Mouse (Mus musculus) heart, postnatal 0 days (tissue): ENCODE measurements around the gene Fign. TPM values are rescaled to one million over a fixed set of nuclear protein-coding genes. Genes with fewer than 3 reads are reported as not detected.

Experiments used
- ATAC-seq: fragments of 200-750 bp; cut with Nextera tagmentation; 2 replicates; pipeline ENCODE4 v1.8.0; 2017; ENCODE audit warnings: low read depth, moderate number of reproducible peaks, moderate library complexity; ENCODE audit not compliant: insufficient read depth
- DNase-seq: peaks from one replicate; pipeline ENCODE4 v3.0.0-alpha.2; 2016; ENCODE audit warnings: low spot score
- H3K27ac ChIP-seq: fragments of 300-500 bp; sonication (generic); 2 replicates; pipeline ENCODE4 v1.5.1; 2014; ENCODE audit warnings: low read depth, mild to moderate bottlenecking
- H3K27me3 ChIP-seq: fragments of 300-500 bp; sonication (generic); 2 replicates; pipeline ENCODE4 v1.6.1; 2014; ENCODE audit warnings: low read length, mixed read lengths; ENCODE audit not compliant: control insufficient read depth, insufficient read depth
- H3K36me3 ChIP-seq: fragments of 300-500 bp; sonication (generic); replicated peaks from 2 replicates; pipeline ENCODE4 v1.6.1; 2014; ENCODE audit warnings: low read length, mixed read lengths; ENCODE audit not compliant: control insufficient read depth, insufficient read depth
- H3K4me1 ChIP-seq: fragments of 300-500 bp; sonication (generic); 2 replicates; pipeline ENCODE4 v1.6.1; 2014; ENCODE audit warnings: antibody characterized with exemption; ENCODE audit not compliant: control insufficient read depth, insufficient read depth
- H3K4me2 ChIP-seq: fragments of 300-500 bp; sonication (generic); 2 replicates; pipeline ENCODE4 v1.6.1; 2014; ENCODE audit warnings: low read depth, mild to moderate bottlenecking, low read length, moderate library complexity
- H3K4me3 ChIP-seq: fragments of 300-500 bp; sonication (generic); 2 replicates; pipeline ENCODE4 v1.5.1; 2014; ENCODE audit warnings: low read depth, low read length
- H3K9ac ChIP-seq: fragments of 300-500 bp; sonication (generic); replicated peaks from 2 replicates; pipeline ENCODE4 v1.6.1; 2014; ENCODE audit warnings: low read depth, low read length, mixed read lengths
- H3K9me3 ChIP-seq: fragments of 300-500 bp; sonication (generic); replicated peaks from 2 replicates; pipeline ENCODE4 v1.6.1; 2016; ENCODE audit warnings: low read length; ENCODE audit not compliant: control insufficient read depth
- CTCF ChIP-seq: IDR thresholded peaks from 2 replicates; pipeline ENCODE4 v1.5.1; 2016; ENCODE audit warnings: antibody characterized with exemption, control low read depth, low read depth
- EP300 ChIP-seq: IDR thresholded peaks from 2 replicates; pipeline ENCODE4 v1.6.1; 2016; ENCODE audit warnings: antibody characterized with exemption, low read depth
- WGBS: fragments of 180-500 bp; shearing (Covaris S2); extraction: QIAGEN DNeasy Blood & Tissue Kit; methylation state at CpG from one replicate; pipeline ENCODE4 v1.1.7; 2014; 5-methylcytosine and 5-hydroxymethylcytosine counted together
- polyA plus RNA-seq: library from polyadenylated mRNA; unstranded; fragments of >200 nt; fragmentation: Nextera tagmentation; extraction: Ambion mirVana; gene quantifications from 2 replicates; pipeline ENCODE4 v1.2.1, GENCODE M21; 2015
- total RNA-seq: library from RNA; depleted of rRNA; stranded (reverse); fragments of >200 nt; gene quantifications from 2 replicates; pipeline ENCODE4 v1.2.3, GENCODE M21; 2014; ENCODE audit warnings: low replicate concordance

Fign gene
- total and polyA plus RNA-seq, 2 experiments from 2014 or later: 5.2 to 6.4 TPM

DNA sequence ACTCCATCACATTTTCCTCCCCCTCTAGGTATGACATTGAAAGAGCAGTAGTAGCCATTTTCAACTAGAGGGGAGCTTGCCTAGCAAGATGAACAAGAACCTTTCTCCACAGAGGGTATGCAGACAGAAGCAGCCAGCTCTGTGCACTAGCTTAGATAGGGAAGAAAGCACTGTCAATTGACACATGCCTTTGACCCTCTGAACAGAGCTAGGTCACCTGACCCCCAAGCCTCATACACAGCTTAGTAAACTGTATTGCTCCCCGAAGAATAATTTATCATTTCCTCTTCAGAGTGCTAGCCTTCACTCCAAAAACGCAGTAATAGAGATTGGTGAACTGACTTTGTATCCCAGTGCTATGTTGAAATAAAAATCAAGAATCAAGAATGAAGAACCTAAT lies 49.7 kb downstream of the Fign start:
- H3K36me3 ChIP-seq: no peaks in the 10 kb centered on the region
- TF ChIP-seq EP300 (no peak), CTCF (no peak)
- no peaks in the 10 kb centered on the region for H3K9me3 ChIP-seq
- no peak overlapping the region for H3K4me3 ChIP-seq
- 0 out of 2 replicates have a peak overlapping the region, but pooled peaks have one; percentile 20 for H3K27ac ChIP-seq
- DNase-seq (no peak), ATAC-seq (no peak)
- H3K4me1 ChIP-seq: peaks cover 42% of the 10 kb centered on the region
- no peaks in the 10 kb centered on the region for H3K27me3 ChIP-seq
- no peak overlapping the region for H3K9ac ChIP-seq
- 72% methylated on average over 2 of the region's 2 CpGs for WGBS
- H3K4me2 ChIP-seq: no peak overlapping the region

GRCm38 (mm10) chr2:64043099-64043498 lies 54.7 kb downstream of the Fign start:
- no peak overlapping the region for H3K4me3 ChIP-seq
- ATAC-seq: no peak
- H3K27ac ChIP-seq: no peak overlapping the region
- no peak overlapping the region for H3K4me2 ChIP-seq
- 49% methylated on average over 3 of the region's 3 CpGs for WGBS
- H3K27me3 ChIP-seq: no peaks in the 10 kb centered on the region
- H3K9me3 ChIP-seq: no peaks in the 10 kb centered on the region
- no peak for TF ChIP-seq EP300
- no peak for TF ChIP-seq CTCF
- peaks cover 31% of the 10 kb centered on the region for H3K4me1 ChIP-seq
- H3K9ac ChIP-seq: no peak overlapping the region
- H3K36me3 ChIP-seq: no peaks in the 10 kb centered on the region
- DNase-seq: no peak

GRCm38 (mm10) chr2:64035393-64035792 lies 62.4 kb downstream of the Fign start:
- Histone ChIP-seq H3K27me3 (no peaks in the 10 kb centered on the region), H3K4me1 (no peaks in the 10 kb centered on the region), H3K4me2 (no peak overlapping the region), H3K27ac (no peak overlapping the region), H3K9me3 (no peaks in the 10 kb centered on the region), H3K9ac (no peak overlapping the region), H3K36me3 (no peaks in the 10 kb centered on the region), H3K4me3 (no peak overlapping the region)
- DNase-seq (no peak), ATAC-seq (no peak)
- TF ChIP-seq CTCF: no peak
- TF ChIP-seq EP300: no peak
- WGBS: 27% methylated on average over 3 of the region's 3 CpGs

DNA sequence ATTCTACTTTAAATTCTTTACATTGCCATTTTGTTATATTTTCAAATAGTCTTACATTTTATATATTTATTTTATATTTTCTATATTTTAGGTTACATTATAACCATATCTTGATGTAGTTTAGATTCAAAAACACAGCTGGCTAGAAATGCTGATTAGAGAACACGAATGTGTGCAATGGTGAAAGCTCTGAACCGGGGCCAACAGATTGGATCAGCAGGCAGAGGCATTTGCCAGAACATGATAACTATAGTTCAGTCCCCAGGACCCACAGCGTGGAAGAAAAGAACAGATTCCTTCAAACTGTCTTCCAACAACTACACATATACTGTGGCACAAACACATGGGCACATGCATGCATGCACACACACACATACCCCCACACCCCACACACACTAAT lies 64.0 kb downstream of the Fign start:
- Histone ChIP-seq H3K9ac (no peak overlapping the region), H3K4me2 (no peak overlapping the region), H3K4me1 (no peaks in the 10 kb centered on the region), H3K4me3 (no peak overlapping the region), H3K36me3 (no peaks in the 10 kb centered on the region), H3K27ac (no peak overlapping the region), H3K9me3 (no peaks in the 10 kb centered on the region), H3K27me3 (no peaks in the 10 kb centered on the region)
- no peak for ATAC-seq
- no peak for DNase-seq
- TF ChIP-seq CTCF (no peak), EP300 (no peak)
- WGBS: 32% methylated on average over 3 of the region's 3 CpGs

DNA sequence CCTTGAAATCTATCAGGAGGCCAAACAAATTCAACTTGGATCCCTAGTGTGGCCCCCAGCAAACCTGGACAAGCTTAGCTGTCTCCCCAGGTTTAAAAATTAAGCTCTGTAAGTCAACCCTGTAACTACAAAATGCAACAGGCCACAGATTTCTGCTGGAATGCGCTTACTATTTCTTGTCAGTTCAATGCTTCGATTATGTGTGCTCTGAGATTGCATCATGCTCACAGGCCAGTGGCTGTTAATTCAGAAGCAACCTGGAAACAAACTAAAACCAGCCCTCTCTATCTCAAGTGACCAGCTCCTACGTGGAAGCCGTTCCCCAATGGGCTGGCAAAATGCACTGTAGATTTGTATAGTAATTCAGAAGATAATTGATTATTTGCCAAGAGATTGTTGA lies 71.9 kb downstream of the Fign start:
- TF ChIP-seq EP300: no peak
- Histone ChIP-seq H3K9me3 (no peaks in the 10 kb centered on the region), H3K27ac (no peak overlapping the region), H3K4me3 (no peak overlapping the region), H3K27me3 (no peaks in the 10 kb centered on the region), H3K4me2 (no peak overlapping the region), H3K4me1 (peaks cover 10% of the 10 kb centered on the region), H3K36me3 (no peaks in the 10 kb centered on the region), H3K9ac (no peak overlapping the region)
- ATAC-seq (no peak), DNase-seq (no peak)
- WGBS: 56% methylated on average over 4 of the region's 4 CpGs

GRCm38 (mm10) chr2:63994304-63995023 lies 103.4 kb downstream of the Fign start:
- Histone ChIP-seq H3K27ac (no peak overlapping the region), H3K4me1 (no peaks in the 10 kb centered on the region; the same call in 1 of the 2 replicates), H3K9ac (no peak overlapping the region), H3K4me2 (no peak overlapping the region), H3K27me3 (no peaks in the 10 kb centered on the region), H3K4me3 (no peak overlapping the region), H3K9me3 (no peaks in the 10 kb centered on the region), H3K36me3 (no peaks in the 10 kb centered on the region)
- 75% methylated on average over 7 of the region's 7 CpGs for WGBS
- no peak for TF ChIP-seq EP300
- TF ChIP-seq CTCF: no peak
- DNase-seq: no peak
- no peak for ATAC-seq
